Mouse (Mus musculus) CH12.LX (cell line): ENCODE data around the gene Sept1. TPM values are rescaled to one million over a fixed set of nuclear protein-coding genes. Genes with fewer than 3 reads are reported as not detected.

Experiments used
- DNase-seq: peaks from one replicate; pipeline ENCODE4 v3.0.0-alpha.2; 2013; ENCODE audit errors: extremely low read depth
- H3K27ac ChIP-seq: 2 replicates; pipeline ENCODE4 v1.5.1; 2012; ENCODE audit warnings: low read depth, mild to moderate bottlenecking, control low read depth, moderate library complexity; ENCODE audit not compliant: insufficient read depth
- H3K27me3 ChIP-seq: replicated peaks from 2 replicates; pipeline ENCODE3; 2012; ENCODE audit warnings: inconsistent platforms
- H3K36me3 ChIP-seq, 2 experiments: replicated peaks in 1 of 2; 2 replicates each; pipeline versions ENCODE3 to v1.6.1; 2012; ENCODE audit warnings: inconsistent platforms in 1 of 2, low read length in 1 of 2, mild to moderate bottlenecking in 1 of 2, mixed read lengths in 1 of 2, moderate library complexity in 1 of 2; ENCODE audit not compliant: control insufficient read depth in 1 of 2, insufficient read depth in 1 of 2
- H3K4me1 ChIP-seq, 2 experiments: 2 replicates each; pipeline ENCODE4 v1.6.1; 2012; ENCODE audit warnings: inconsistent platforms in 1 of 2, moderate library complexity in 1 of 2; ENCODE audit not compliant: insufficient read depth in 2 of 2, control insufficient read depth in 1 of 2
- H3K4me2 ChIP-seq: 2 replicates; pipeline ENCODE4 v1.6.1; 2012; ENCODE audit warnings: low read depth, mild to moderate bottlenecking, control low read depth; ENCODE audit not compliant: poor library complexity, insufficient read depth, severe bottlenecking
- H3K4me3 ChIP-seq, 3 experiments: fragments of 150-350 bp in 1 of 3; sonication (generic) in 1 of 3; replicated peaks in 1 of 3; 2 replicates each; pipeline versions ENCODE3 to v1.5.1; 2011 to 2012; ENCODE audit warnings: low read depth in 2 of 3, low read length in 2 of 3, mild to moderate bottlenecking in 2 of 3, moderate library complexity in 2 of 3, control low read depth in 1 of 3, improper control_type of control experiment in 1 of 3, inconsistent platforms in 1 of 3, mixed read lengths in 1 of 3; ENCODE audit not compliant: poor library complexity in 1 of 3
- H3K79me2 ChIP-seq: replicated peaks from 2 replicates; pipeline ENCODE4 v1.6.1; 2012; ENCODE audit warnings: mild to moderate bottlenecking, moderate library complexity; ENCODE audit not compliant: control insufficient read depth, poor library complexity, insufficient read depth, severe bottlenecking; ENCODE audit errors: extremely low read depth
- H3K9ac ChIP-seq: 2 replicates; pipeline ENCODE4 v1.6.1; 2012; ENCODE audit warnings: low read depth, mild to moderate bottlenecking, control low read depth, moderate library complexity; ENCODE audit not compliant: insufficient read depth
- H3K9me3 ChIP-seq: replicated peaks from 2 replicates; pipeline ENCODE3; 2012; ENCODE audit warnings: low read length, inconsistent platforms, mixed read lengths
- BHLHE40 ChIP-seq: IDR thresholded peaks from 2 replicates; pipeline ENCODE4 v1.6.1; 2011; ENCODE audit warnings: mild to moderate bottlenecking, low read depth, low read length, improper control_type of control experiment
- CHD1 ChIP-seq: IDR thresholded peaks from 2 replicates; pipeline ENCODE4 v1.6.1; 2012; ENCODE audit warnings: low read depth, low read length, improper control_type of control experiment, inconsistent platforms
- CHD2 ChIP-seq: IDR thresholded peaks from 2 replicates; pipeline ENCODE4 v1.6.1; 2011; ENCODE audit warnings: low read length, improper control_type of control experiment
- E2F4 ChIP-seq: IDR thresholded peaks from 2 replicates; pipeline ENCODE4 v1.6.1; 2011; ENCODE audit warnings: low read depth, low read length, improper control_type of control experiment; ENCODE audit not compliant: insufficient replicate concordance
- ELF1 ChIP-seq: IDR thresholded peaks from 2 replicates; pipeline ENCODE4 v1.6.1; 2014; ENCODE audit warnings: low read depth, mild to moderate bottlenecking, inconsistent platforms, low read length, improper control_type of control experiment
- ETS1 ChIP-seq: conservative IDR thresholded peaks from 2 replicates; pipeline ENCODE4 v1.6.1; 2012; ENCODE audit warnings: low read depth, mild to moderate bottlenecking, inconsistent platforms, low read length, improper control_type of control experiment, moderate library complexity
- GABPA ChIP-seq: IDR thresholded peaks from 2 replicates; pipeline ENCODE4 v1.6.1; 2012; ENCODE audit warnings: low read depth, low read length, improper control_type of control experiment, inconsistent platforms; ENCODE audit not compliant: insufficient replicate concordance
- JUND ChIP-seq: conservative IDR thresholded peaks from 2 replicates; pipeline ENCODE4 v1.6.1; 2011; ENCODE audit warnings: low read depth, low read length, improper control_type of control experiment
- KAT2A ChIP-seq: IDR thresholded peaks from 2 replicates; pipeline ENCODE4 v1.6.1; 2012; ENCODE audit warnings: low read length, improper control_type of control experiment, inconsistent platforms; ENCODE audit not compliant: insufficient replicate concordance
- MAFK ChIP-seq: IDR thresholded peaks from 2 replicates; pipeline ENCODE4 v1.6.1; 2011; ENCODE audit warnings: low read length, improper control_type of control experiment; ENCODE audit not compliant: insufficient replicate concordance
- MAZ ChIP-seq: IDR thresholded peaks from 2 replicates; pipeline ENCODE4 v1.6.1; 2012; ENCODE audit warnings: low read depth, mild to moderate bottlenecking, inconsistent platforms, low read length, improper control_type of control experiment, moderate library complexity
- NELFE ChIP-seq: IDR thresholded peaks from 2 replicates; pipeline ENCODE4 v1.6.1; 2011; ENCODE audit warnings: low read depth, low read length, improper control_type of control experiment
- NRF1 ChIP-seq: IDR thresholded peaks from 2 replicates; pipeline ENCODE4 v1.6.1; 2014; ENCODE audit warnings: low read depth, mild to moderate bottlenecking, inconsistent platforms, low read length, improper control_type of control experiment, moderate library complexity
- PAX5 ChIP-seq: IDR thresholded peaks from 2 replicates; pipeline ENCODE4 v1.6.1; 2012; ENCODE audit warnings: low read length, inconsistent platforms, mixed read lengths
- POLR2AphosphoS2 ChIP-seq: IDR thresholded peaks from 2 replicates; pipeline ENCODE4 v1.6.1; 2011; ENCODE audit warnings: low read depth, low read length, improper control_type of control experiment
- RCOR1 ChIP-seq: conservative IDR thresholded peaks from 2 replicates; pipeline ENCODE4 v1.6.1; 2012; ENCODE audit warnings: low read depth, mild to moderate bottlenecking, inconsistent platforms, low read length, improper control_type of control experiment
- SIN3A ChIP-seq: IDR thresholded peaks from 2 replicates; pipeline ENCODE4 v1.6.1; 2012; ENCODE audit warnings: low read length, improper control_type of control experiment, inconsistent platforms
- SMC3 ChIP-seq: IDR thresholded peaks from 2 replicates; pipeline ENCODE4 v1.6.1; 2011; ENCODE audit warnings: low read depth, low read length, improper control_type of control experiment
- ZC3H11A ChIP-seq: IDR thresholded peaks from 2 replicates; pipeline ENCODE4 v1.6.1; 2012; ENCODE audit warnings: low read depth, mild to moderate bottlenecking, inconsistent platforms, low read length, improper control_type of control experiment
- ZKSCAN1 ChIP-seq: IDR thresholded peaks from 2 replicates; pipeline ENCODE4 v1.6.1; 2012; ENCODE audit warnings: low read depth, inconsistent platforms, low read length, improper control_type of control experiment, borderline replicate concordance
- ZMIZ1 ChIP-seq: IDR thresholded peaks from 2 replicates; pipeline ENCODE4 v1.6.1; 2012; ENCODE audit warnings: low read depth, mild to moderate bottlenecking, inconsistent platforms, low read length, improper control_type of control experiment
- ZNF384 ChIP-seq: IDR thresholded peaks from 2 replicates; pipeline ENCODE4 v1.6.1; 2012; ENCODE audit warnings: low read depth, low read length, improper control_type of control experiment, inconsistent platforms
- dilution Hi-C: fragments of 300-500 bp; cut with MboI; formaldehyde crosslinking; loops from 2 replicates; pipeline ENCODE4 v1.14.3; 2020; ENCODE audit warnings: low sequenced_read_pairs; ENCODE audit not compliant: extremely low pct_unique_long_range_greater_than_20kb, extremely low pct_ligation_motif_present
- in situ Hi-C: fragments of 300-500 bp; cut with MboI; formaldehyde crosslinking; loops from 3 replicates; pipeline ENCODE4 v1.14.3; 2019; ENCODE audit warnings: low sequenced_read_pairs, low pct_ligation_motif_present, low pct_unique_long_range_greater_than_20kb, mixed read lengths
- polyA plus RNA-seq: library from polyadenylated mRNA; unstranded; fragments of >175 nt; gene quantifications from 2 replicates; pipeline ENCODE4 v1.2.1, GENCODE M21; 2012; ENCODE audit warnings: low read depth; ENCODE audit not compliant: insufficient read length
- total RNA-seq, 2 experiments: library from RNA; depleted of rRNA; stranded (reverse); fragments of 300-350 nt in 1 of 2; fragments of >200 nt in 1 of 2; gene quantifications; 2 replicates each; pipeline ENCODE4 v1.2.3; 2012 to 2014

The Sept1 gene
- total and polyA plus RNA-seq, 3 experiments = 42.7 to 171 (median 92.3) TPM

GRCm38 (mm10) chr7:127255965-127256364 lies 23.0 kb upstream of the Sept1 start:
- H3K27ac ChIP-seq = no peak overlapping the region
- H3K4me1 ChIP-seq = peaks cover 14 to 62% of the 10 kb centered on the region in 2 experiments; a peak in 3 of 4 replicates
- dilution Hi-C loops = no loop called here
- H3K4me2 ChIP-seq = no peak overlapping the region
- H3K9ac ChIP-seq = no peak overlapping the region
- peaks cover 20 to 51% of the 10 kb centered on the region in 2 experiments for H3K36me3 ChIP-seq
- H3K79me2 ChIP-seq = peaks cover 15% of the 10 kb centered on the region
- H3K4me3 ChIP-seq = no peak overlapping the region
- in situ Hi-C loops = no loop called here
- no peaks in the 10 kb centered on the region for H3K27me3 ChIP-seq
- H3K9me3 ChIP-seq = no peaks in the 10 kb centered on the region
- DNase-seq = no peak
- no peak for TF ChIP-seq CHD1
- no peak for TF ChIP-seq ETS1
- no peak for TF ChIP-seq NRF1
- TF ChIP-seq ZNF384 = peak; percentile 34; the same call in 1 of the 2 replicates
- no peak for TF ChIP-seq RCOR1
- no peak for TF ChIP-seq ZC3H11A
- no peak for TF ChIP-seq PAX5

- peak overlapping the region in 1 of 3 experiments; percentile 54 for H3K4me3 ChIP-seq
- peak; percentile 9; the same call in 1 of the 2 replicates for TF ChIP-seq POLR2AphosphoS2
- TF ChIP-seq CHD2 = no peak
- TF ChIP-seq ZNF384 = no peak
- TF ChIP-seq ZMIZ1 = no peak
Observed at GRCm38 (mm10) chr7:127255008-127255407, 22.1 kb upstream of the Sept1 start.

GRCm38 (mm10) chr7:127253821-127254769 lies 21.2 kb upstream of the Sept1 start:
- dilution Hi-C loops (no loop called here), in situ Hi-C loops (no loop called here)
- peaks cover 28 to 64% of the 10 kb centered on the region in 2 experiments for H3K36me3 ChIP-seq
- H3K4me2 ChIP-seq = peak overlapping the region; percentile 89
- H3K79me2 ChIP-seq = peaks cover 3% of the 10 kb centered on the region
- peak; percentile 95 for DNase-seq
- H3K27me3 ChIP-seq = no peaks in the 10 kb centered on the region
- H3K4me3 ChIP-seq = peak overlapping the region; percentile 30 to 66 (median 54)
- H3K4me1 ChIP-seq = peaks cover 11 to 64% of the 10 kb centered on the region in 2 experiments; a peak in 3 of 4 replicates
- H3K9me3 ChIP-seq = no peaks in the 10 kb centered on the region
- peak overlapping the region; percentile 72 for H3K9ac ChIP-seq
- H3K27ac ChIP-seq = peak overlapping the region; percentile 81
- TF ChIP-seq ELF1 (peak; percentile 93), CHD2 (0 out of 2 replicates have a peak, but pooled peaks have one; percentile 11), GABPA (no peak), MAFK (no peak), BHLHE40 (peak; percentile 97), ZKSCAN1 (no peak), MAZ (no peak), ZC3H11A (no peak), JUND (no peak), NELFE (peak; percentile 56; the same call in 1 of the 2 replicates), NRF1 (peak; percentile 91), KAT2A (no peak), SIN3A (0 out of 2 replicates have a peak, but pooled peaks have one; percentile 53), SMC3 (no peak), ETS1 (no peak; the same call in 1 of the 2 replicates), E2F4 (no peak), PAX5 (no peak)

More at GRCm38 (mm10) chr7:127255008-127255407, 22.1 kb upstream of the Sept1 start:
- no peak overlapping the region; the same call in 1 of the 2 replicates for H3K27ac ChIP-seq
- H3K4me2 ChIP-seq = peak overlapping the region; percentile 89
- DNase-seq = no peak
- H3K9me3 ChIP-seq = no peaks in the 10 kb centered on the region
- dilution Hi-C loops = no loop called here
- peak overlapping the region; percentile 72 for H3K9ac ChIP-seq
- in situ Hi-C loops = no loop called here
- peaks cover 13 to 61% of the 10 kb centered on the region in 2 experiments; a peak in 3 of 4 replicates for H3K4me1 ChIP-seq
- peaks cover 21 to 57% of the 10 kb centered on the region in 2 experiments for H3K36me3 ChIP-seq
- peaks cover 12% of the 10 kb centered on the region for H3K79me2 ChIP-seq
- H3K27me3 ChIP-seq = no peaks in the 10 kb centered on the region
